Mouse (Mus musculus) heart, adult 2 months (tissue): Measurements from ENCODE around the gene Spo11.

Experiments used
- CTCF ChIP-seq: fragments of 200-600 bp; IDR thresholded peaks from 2 replicates; pipeline ENCODE4 v1.8.1; 2022; ENCODE audit warnings: antibody characterized with exemption, mild to moderate bottlenecking, moderate library complexity
- EP300 ChIP-seq: fragments of 200-500 bp; IDR thresholded peaks from 2 replicates; pipeline ENCODE4 v1.6.1; 2011; ENCODE audit warnings: low read depth, low read length, control low read depth; ENCODE audit not compliant: insufficient read depth
- POLR2A ChIP-seq: fragments of 200-500 bp; IDR thresholded peaks from 2 replicates; pipeline ENCODE4 v1.6.1; 2011; ENCODE audit warnings: mild to moderate bottlenecking, low read depth, low read length, control low read depth; ENCODE audit not compliant: insufficient read depth

GRCm38 (mm10) chr2:172965249-172965648 lies 12.3 kb upstream of the Spo11 start:
- no peak for TF ChIP-seq CTCF
- no peak for TF ChIP-seq POLR2A
- no peak for TF ChIP-seq EP300
